In genomic region chr10:72675971-72676370, GRCm38 (mm10) we compare ENCODE assay signal across 18 mouse cellular contexts.
"Had no signal": no experiment of that assay in that cellular context is flagged by ENCODE, and none has a peak within 500 bp of the region (broad histone marks: within the 10 kb centered on the region; RNA-seq: fewer than 3 reads in every experiment).

No protein-coding gene starts in this region.

- H3K4me1 ChIP-seq: limb, embryonic 12.5 days; limb, embryonic 15.5 days had no signal

- DNase-seq: kidney, adult 2 months; kidney, postnatal 36 days; left cerebral cortex, postnatal 4 days; lung, embryonic 14.5 days; midbrain, embryonic 14.5 days; thymus, adult 2 months; thymus, postnatal 14 days; thymus, postnatal 4 days had no signal

- H3K9me3 ChIP-seq: limb, embryonic 15.5 days; liver, embryonic 15.5 days had no signal

- ATAC-seq: intestine, postnatal 0 days; lung, postnatal 0 days had no signal

- H3K4me2 ChIP-seq: limb, embryonic 12.5 days; limb, embryonic 15.5 days; liver, embryonic 15.5 days; lung, embryonic 14.5 days; midbrain, embryonic 11.5 days had no signal

- H3K27ac ChIP-seq: kidney, postnatal 0 days; limb, embryonic 12.5 days; limb, embryonic 15.5 days; macrophage; stomach, postnatal 0 days had no signal

- H3K4me3 ChIP-seq: limb, embryonic 12.5 days; limb, embryonic 15.5 days; liver, embryonic 15.5 days; megakaryocyte, embryonic 14.5 days had no signal

- H3K9ac ChIP-seq: limb, embryonic 12.5 days; limb, embryonic 15.5 days; liver, embryonic 15.5 days; lung, embryonic 14.5 days had no signal

- H3K27me3 ChIP-seq: limb, embryonic 12.5 days; limb, embryonic 15.5 days; liver, embryonic 15.5 days; megakaryocyte, embryonic 14.5 days had no signal
